ENCODE assay signal across 15 mouse cellular contexts in genomic region chr7:113619768-113620167, GRCm38 (mm10).
A peak's percentile ranks its signal among the peaks of the same experiment; 100 is the strongest.
DNase-seq lines count a peak whose midpoint lies in the region; ATAC-seq lines count a peak whose summit lies in the region.
"Had no signal": no experiment of that assay in that cellular context is flagged by ENCODE, and none has a peak within 500 bp of the region (broad histone marks: within the 10 kb centered on the region; RNA-seq: fewer than 3 reads in every experiment).

No protein-coding gene starts in this region.

- peak; percentile 11 to 12 for DNase-seq in cerebellum, adult 18-20 months
- DNase-seq in neural tube, embryonic 10.5 days (ENCODE audit: extremely low spot score, low spot score) = no peak
- peak; percentile 36 to 56 for DNase-seq in left cerebral cortex, postnatal 10 days (ENCODE audit: extremely low spot score in 1 of 2, low spot score in 2 of 2)
- peak; percentile 52 for DNase-seq in telencephalon, adult 2 months (ENCODE audit: low read depth, low spot score)
- DNase-seq: heart, postnatal 10 days; kidney, postnatal 14 days; thymus, postnatal 36 days had no signal

- 0 out of 2 replicates have a peak overlapping the region, but pooled peaks have one; percentile 23 for H3K27ac ChIP-seq in neural tube, embryonic 13.5 days (replicated peaks)
- H3K27ac ChIP-seq in kidney, embryonic 14.5 days (ENCODE audit: low read depth, low read length) = no peak overlapping the region
- H3K27ac ChIP-seq: embryonic facial prominence, embryonic 15.5 days; liver, embryonic 12.5 days; neural tube, embryonic 12.5 days had no signal

- H3K4me1 ChIP-seq in neural tube, embryonic 13.5 days (replicated peaks) = peaks cover 10% of the 10 kb centered on the region; the same call in 1 of the 2 replicates
- H3K4me1 ChIP-seq in kidney, embryonic 14.5 days (ENCODE audit: control insufficient read depth, insufficient read depth, low read length) = no peaks in the 10 kb centered on the region
- H3K4me1 ChIP-seq: embryonic facial prominence, embryonic 15.5 days; liver, embryonic 12.5 days had no signal

- intact Hi-C loops in left cerebral cortex, postnatal 10 days (cut with DNase I) = no loop called here

- WGBS in neural tube, embryonic 13.5 days = 72% methylated on average over 9 of the region's 9 CpGs
- 90% methylated on average over 9 of the region's 9 CpGs for WGBS in kidney, embryonic 14.5 days

- no peak overlapping the region for H3K4me3 ChIP-seq in neural tube, embryonic 13.5 days
- no peak overlapping the region for H3K4me3 ChIP-seq in kidney, embryonic 14.5 days (ENCODE audit: low read length)
- H3K4me3 ChIP-seq: embryonic facial prominence, embryonic 15.5 days; liver, embryonic 12.5 days; neural tube, embryonic 12.5 days had no signal

- no peak overlapping the region for H3K9ac ChIP-seq in neural tube, embryonic 13.5 days
- H3K9ac ChIP-seq in kidney, embryonic 14.5 days (ENCODE audit: low read depth, low read length) = no peak overlapping the region
- H3K9ac ChIP-seq: embryonic facial prominence, embryonic 15.5 days; liver, embryonic 12.5 days; neural tube, embryonic 12.5 days had no signal

- H3K9me3 ChIP-seq in neural tube, embryonic 13.5 days = no peaks in the 10 kb centered on the region
- H3K9me3 ChIP-seq in kidney, embryonic 14.5 days (ENCODE audit: control insufficient read depth, low read length) = no peaks in the 10 kb centered on the region
- H3K9me3 ChIP-seq: embryonic facial prominence, embryonic 15.5 days; liver, embryonic 12.5 days; neural tube, embryonic 12.5 days had no signal

- no peak overlapping the region for H3K4me2 ChIP-seq in neural tube, embryonic 13.5 days
- H3K4me2 ChIP-seq in kidney, embryonic 14.5 days (replicated peaks; ENCODE audit: low read depth, low read length) = no peak overlapping the region
- H3K4me2 ChIP-seq: embryonic facial prominence, embryonic 15.5 days; liver, embryonic 12.5 days; neural tube, embryonic 12.5 days had no signal

- no peak for ATAC-seq in cerebellum, adult (ENCODE audit: insufficient number of reproducible peaks, low FRiP score, low TSS enrichment)
- ATAC-seq in neural tube, embryonic 13.5 days (ENCODE audit: low read depth) = peak; percentile 25; the same call in 1 of the 2 replicates
- no peak for ATAC-seq in megakaryocyte-erythroid progenitor cell, adult 5-6 weeks (replicated peaks; ENCODE audit: low FRiP score, low TSS enrichment, poor library complexity, severe bottlenecking)
- ATAC-seq in kidney, embryonic 14.5 days (ENCODE audit: low FRiP score, low TSS enrichment) = no peak
- ATAC-seq: activated CD4-positive, CD25-positive, alpha-beta regulatory T cell, adult 4 months; liver, embryonic 12.5 days had no signal

- H3K27me3 ChIP-seq in neural tube, embryonic 13.5 days = no peaks in the 10 kb centered on the region
- no peaks in the 10 kb centered on the region for H3K27me3 ChIP-seq in kidney, embryonic 14.5 days (ENCODE audit: control insufficient read depth, insufficient read depth, low read length)
- H3K27me3 ChIP-seq: embryonic facial prominence, embryonic 15.5 days; liver, embryonic 12.5 days; neural tube, embryonic 12.5 days had no signal

- H3K36me3 ChIP-seq in neural tube, embryonic 13.5 days = no peaks in the 10 kb centered on the region
- H3K36me3 ChIP-seq in kidney, embryonic 14.5 days (ENCODE audit: control insufficient read depth, insufficient read depth, low read length) = no peaks in the 10 kb centered on the region
- H3K36me3 ChIP-seq: embryonic facial prominence, embryonic 15.5 days; liver, embryonic 12.5 days; neural tube, embryonic 12.5 days had no signal
